Mouse (Mus musculus) splenic B cell, adult 2 months (primary cell): Measurements from ENCODE around the gene Caly.

Experiments used
- DNase-seq: peaks from one replicate; pipeline ENCODE4 v3.0.0-alpha.2; 2011; ENCODE audit warnings: low read depth, low spot score
- H3K27me3 ChIP-seq: 2 replicates; pipeline ENCODE4 v1.6.1; 2012; ENCODE audit warnings: mild to moderate bottlenecking, low read length, moderate library complexity, mixed read lengths; ENCODE audit not compliant: control insufficient read depth, poor library complexity, insufficient read depth, severe bottlenecking
- H3K36me3 ChIP-seq: 2 replicates; pipeline ENCODE4 v1.6.1; 2012; ENCODE audit warnings: mild to moderate bottlenecking, low read length, moderate library complexity, mixed read lengths; ENCODE audit not compliant: control insufficient read depth, poor library complexity, insufficient read depth, severe bottlenecking

The Caly gene

DNA sequence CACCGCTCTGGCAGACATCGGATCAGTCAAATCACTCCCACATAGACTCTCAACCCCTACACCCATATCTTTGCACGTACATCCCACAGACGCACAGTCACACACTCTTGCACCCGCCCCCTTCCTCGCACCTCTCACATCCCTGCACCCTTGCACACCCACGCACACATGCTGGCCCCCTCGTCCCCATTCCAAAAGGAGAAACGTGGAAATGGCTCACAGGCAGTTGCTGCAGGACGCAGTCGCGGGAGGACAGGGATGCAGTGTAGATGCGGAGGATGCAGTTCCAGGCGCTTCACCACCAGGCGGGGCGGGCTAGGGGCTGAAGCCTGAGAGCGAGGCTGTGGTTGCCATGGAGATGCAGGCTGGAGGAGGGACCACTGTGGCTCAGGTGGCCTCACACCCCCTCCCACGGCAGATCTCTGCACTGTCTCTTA, at the start of gene Caly:
Gene Caly (minus strand): TSS at position 307 of the 437 bp plus-strand sequence.
- no peaks in the 10 kb centered on the region for H3K36me3 ChIP-seq
- H3K27me3 ChIP-seq: no peaks in the 10 kb centered on the region
- peak; percentile 20 for DNase-seq

DNA sequence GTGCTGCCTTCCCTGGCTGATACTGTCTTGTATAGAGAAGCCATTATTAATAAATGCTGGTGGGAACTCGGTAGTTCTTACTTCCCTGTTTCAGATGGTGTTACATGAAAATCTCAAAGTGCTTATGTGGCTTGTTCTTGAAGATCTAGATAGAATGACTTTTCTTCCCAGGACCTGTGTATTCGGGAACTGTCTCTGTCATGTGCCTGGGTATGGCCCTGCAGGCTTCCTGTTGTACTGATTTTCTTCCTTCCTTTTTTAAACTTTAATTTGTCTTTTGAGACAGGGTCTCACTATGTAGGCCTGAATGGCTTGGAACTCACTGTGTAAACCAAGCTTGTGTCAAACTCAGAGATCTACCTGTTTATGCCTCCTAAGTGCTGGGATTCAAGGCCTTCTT, 45.6 kb upstream of the Caly start:
- Histone ChIP-seq H3K36me3 (no peaks in the 10 kb centered on the region), H3K27me3 (no peaks in the 10 kb centered on the region)
- DNase-seq: no peak

DNA sequence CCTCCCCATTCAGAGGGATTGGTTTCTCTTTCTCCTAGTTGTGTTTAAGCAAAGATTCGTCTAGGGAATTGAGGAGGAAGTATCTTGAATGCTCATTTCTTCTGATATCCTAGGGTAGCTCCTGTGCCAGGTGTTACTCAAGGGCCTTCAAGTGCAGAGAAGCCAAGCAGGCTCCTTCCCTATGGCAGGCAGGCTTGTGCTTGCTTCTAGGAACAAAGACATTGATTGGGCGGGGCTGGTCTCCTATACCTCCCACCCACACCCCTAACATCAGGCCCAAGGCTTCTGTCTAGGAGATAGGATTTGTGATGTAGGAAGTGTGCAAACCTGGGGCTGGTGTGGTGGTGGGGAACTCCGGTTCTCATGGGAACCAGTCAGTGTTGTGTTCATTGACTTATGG, 44.6 kb upstream of the Caly start:
- no peaks in the 10 kb centered on the region for H3K27me3 ChIP-seq
- no peak for DNase-seq
- H3K36me3 ChIP-seq: no peaks in the 10 kb centered on the region

DNA sequence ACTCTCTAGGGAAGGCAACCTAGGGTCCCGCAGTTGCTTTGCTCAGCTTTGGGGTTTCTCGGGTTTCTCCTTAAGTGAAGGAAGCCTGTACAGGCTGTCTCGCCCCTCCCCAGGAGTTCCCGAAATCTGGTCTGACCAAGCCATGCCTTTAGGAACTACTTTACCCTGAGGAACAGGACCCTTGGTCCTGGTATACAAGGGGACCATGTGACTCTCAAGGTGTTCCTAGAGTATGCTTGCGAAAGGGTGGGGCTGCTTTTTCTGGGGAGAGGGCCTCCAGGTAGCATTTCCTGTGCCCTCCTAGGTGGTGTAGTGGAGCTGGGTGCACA, 43.6 kb upstream of the Caly start:
- Histone ChIP-seq H3K36me3 (no peaks in the 10 kb centered on the region), H3K27me3 (no peaks in the 10 kb centered on the region)
- peak; percentile 6 for DNase-seq

DNA sequence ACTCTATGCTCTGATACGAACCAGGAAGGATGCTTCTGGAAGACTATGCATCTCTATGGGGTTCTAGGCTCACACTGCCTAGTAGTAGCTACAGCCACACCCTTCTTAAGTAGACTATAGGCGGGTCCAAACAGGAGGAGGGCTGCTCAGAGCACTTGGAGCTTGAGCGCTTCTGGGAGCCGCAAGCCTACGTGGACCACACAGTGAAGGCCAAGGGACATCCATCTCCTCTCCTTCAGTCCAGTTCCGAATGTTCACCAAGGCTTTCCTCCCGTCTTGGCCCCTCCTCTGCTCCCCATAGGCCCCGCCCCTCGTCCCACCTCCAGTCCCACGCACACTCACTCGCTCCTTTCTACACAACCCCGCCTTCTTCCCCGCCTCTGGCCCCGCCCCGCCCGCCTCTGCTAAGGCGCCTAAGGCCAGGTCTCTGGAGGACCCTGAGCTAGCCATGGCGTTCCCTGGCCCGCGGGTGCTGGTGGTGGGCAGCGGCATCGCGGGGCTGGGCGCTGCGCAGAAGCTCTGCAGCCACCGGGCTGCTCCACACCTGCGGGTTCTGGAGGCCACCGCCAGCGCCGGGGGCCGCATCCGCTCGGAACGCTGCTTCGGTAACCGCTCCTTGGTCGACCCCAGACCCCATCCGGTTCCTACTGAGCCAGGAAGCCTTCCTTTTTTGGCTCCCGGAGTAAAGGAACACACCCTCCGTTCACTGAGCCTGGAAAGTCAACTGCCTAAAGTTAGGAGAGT, 43.1 kb upstream of the Caly start:
- peak; percentile 92 for DNase-seq
- Histone ChIP-seq H3K27me3 (no peaks in the 10 kb centered on the region), H3K36me3 (no peaks in the 10 kb centered on the region)

DNA sequence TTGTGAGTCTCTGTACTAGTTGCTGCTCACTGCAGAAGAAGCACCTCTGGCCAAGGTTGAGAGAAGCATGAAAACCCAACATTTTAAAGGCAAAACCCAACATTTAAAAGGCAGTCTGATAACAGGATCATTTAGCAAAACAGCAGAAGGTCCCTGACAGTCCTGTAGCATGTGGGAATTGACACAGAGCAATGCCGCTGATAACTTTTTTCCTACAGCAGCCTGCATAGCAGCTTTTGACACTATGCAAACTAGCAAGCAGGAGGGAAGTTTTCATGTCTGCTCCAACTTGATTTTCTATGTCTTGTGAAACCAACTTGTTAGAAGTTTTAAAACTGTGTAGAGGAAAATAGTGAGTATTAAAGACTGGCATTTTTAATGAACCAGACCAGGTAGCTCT, 42.0 kb upstream of the Caly start:
- Histone ChIP-seq H3K36me3 (no peaks in the 10 kb centered on the region), H3K27me3 (no peaks in the 10 kb centered on the region)
- DNase-seq: no peak

DNA sequence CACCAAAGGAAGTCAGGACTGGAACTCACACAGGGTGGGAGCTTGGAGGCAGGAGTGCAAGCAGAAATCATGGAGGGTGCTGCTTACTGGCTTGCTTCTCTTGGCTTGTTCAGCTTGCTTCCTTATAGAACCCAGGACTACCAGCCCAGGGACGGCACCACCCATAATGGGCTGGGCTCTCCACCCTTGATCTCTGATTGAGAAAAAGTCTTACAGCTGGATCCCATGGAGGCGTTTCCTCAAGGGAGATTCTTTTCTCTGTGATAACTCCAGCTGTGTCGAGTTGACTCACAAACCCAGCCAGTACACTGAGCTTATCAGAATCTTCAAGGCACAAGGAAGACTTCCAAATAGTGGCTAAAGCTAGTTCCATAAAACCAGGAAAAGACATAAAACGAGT, 40.4 kb upstream of the Caly start:
- Histone ChIP-seq H3K36me3 (no peaks in the 10 kb centered on the region), H3K27me3 (no peaks in the 10 kb centered on the region)
- DNase-seq: no peak

DNA sequence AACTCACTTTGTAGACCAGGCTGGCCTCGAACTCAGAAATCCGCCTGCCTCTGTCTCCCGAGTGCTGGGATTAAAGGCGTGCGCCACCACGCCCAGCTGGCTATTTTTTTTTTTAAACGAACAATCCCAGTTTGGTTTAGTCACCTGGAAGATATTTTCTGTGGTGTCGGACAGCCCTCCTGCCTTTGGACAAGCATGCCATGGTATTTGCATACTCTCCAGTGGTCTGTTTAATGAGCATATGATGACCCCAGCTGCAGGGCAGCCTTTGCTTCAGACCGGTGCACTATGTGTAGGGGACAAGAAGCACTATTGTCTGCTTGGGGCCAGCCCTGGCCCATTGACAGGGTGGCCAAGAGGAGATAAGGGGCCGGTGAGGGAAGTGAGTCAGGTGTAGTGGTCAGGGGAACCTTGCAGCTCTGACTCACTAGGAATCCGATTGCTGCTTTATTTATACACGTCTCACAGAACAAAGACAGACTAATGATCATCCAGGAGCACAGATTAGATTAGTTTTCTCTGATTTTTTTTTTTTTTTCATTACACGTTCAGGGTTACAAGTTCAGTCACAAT, 39.1 kb upstream of the Caly start:
- no peak for DNase-seq
- H3K36me3 ChIP-seq: no peaks in the 10 kb centered on the region
- no peaks in the 10 kb centered on the region for H3K27me3 ChIP-seq

DNA sequence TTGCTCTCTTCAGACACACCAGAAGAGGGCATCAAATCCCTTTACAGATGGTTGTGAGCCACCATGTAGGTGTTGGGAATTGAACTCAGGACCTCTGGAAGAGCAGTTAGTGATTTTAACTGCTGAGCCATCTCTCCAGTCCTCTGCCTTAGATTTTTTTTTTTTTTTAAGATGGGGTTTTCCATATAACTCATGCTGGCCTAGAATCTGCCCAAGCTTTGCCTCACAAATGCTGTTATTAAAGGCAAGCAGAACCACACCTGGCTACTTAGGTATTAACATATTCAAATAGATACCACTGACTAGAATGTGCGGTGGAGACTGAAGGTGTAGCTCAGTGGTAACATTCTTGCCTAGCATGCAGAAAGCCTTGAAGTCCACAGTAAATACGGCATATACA, 38.1 kb upstream of the Caly start:
- Histone ChIP-seq H3K36me3 (no peaks in the 10 kb centered on the region), H3K27me3 (no peaks in the 10 kb centered on the region)
- DNase-seq: no peak

DNA sequence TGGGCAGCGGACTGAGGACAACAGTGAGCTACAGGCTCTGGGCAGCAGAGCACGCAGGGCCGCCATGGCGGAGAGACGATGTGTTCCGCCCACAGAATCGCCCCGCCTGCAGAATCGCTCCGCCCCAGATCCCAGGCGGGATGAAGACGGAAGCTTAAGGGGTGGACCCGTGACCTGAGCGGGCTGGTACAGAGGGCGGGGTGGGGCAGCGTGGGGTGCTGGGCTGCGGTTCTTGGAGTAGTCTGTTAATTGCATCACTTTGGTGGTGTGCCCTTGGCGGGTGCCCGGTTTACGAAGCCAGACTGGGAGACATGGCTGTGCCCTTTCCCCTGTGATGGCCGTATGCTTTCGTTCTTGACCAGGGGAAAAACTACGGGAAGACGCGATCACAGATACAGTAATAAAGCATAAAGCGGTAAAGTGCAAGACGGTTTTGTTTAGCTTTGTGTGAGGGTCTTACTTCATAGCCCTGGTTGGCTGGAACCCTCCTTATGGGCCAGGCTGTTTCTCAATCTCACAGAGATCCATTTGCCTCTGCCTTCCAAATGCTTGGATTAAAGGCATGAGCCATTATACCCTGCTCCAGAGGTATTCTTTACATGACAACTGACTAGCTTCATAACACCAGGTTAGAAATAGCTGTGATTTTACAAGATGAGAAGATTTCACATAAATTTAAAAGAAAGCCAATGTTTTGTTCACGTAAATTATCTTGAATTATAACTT, 34.1 kb upstream of the Caly start, which contains the start of gene Echs1:
Gene Echs1 (minus strand): TSS at position 148 of the 726 bp plus-strand sequence.
- Histone ChIP-seq H3K36me3 (no peaks in the 10 kb centered on the region), H3K27me3 (no peaks in the 10 kb centered on the region)
- DNase-seq: peak; percentile 90

DNA sequence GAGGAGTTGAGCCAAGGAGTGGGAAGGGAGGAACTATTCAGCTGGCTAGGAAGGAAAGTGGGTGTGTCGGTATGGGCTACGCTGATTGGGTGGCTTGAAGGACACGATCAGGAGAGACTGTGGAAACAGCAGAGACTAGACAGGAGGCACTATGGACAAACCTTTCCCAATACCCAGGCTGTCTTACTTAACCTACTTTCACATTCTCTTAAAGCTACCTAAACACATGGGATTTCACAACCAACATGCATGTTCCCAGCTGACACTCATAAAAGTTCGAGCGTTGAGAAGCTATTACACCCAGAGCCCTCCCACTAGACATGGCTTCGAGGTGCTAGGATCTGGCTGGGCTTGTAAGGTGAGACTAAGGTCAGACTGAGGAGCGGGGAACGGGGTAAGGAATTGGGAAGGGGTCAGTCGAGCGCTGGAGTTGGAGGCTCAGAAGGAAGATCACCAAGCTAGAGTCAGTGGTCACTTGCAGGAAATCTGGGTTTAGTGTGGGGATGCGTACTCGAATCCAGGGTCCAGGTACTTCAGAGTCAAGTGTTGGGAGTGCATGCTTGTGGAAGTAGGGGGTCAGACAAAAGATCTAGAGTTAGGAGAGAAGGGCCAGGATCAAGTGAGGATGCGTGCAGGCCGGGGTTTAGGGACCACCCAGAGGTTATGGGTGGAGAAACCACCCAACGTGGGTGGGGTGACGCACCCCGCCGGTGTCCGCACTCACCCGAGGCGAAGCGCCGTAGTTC, 33.4 kb upstream of the Caly start, which contains the start of gene Paox:
Gene Paox (plus strand): TSS at position 217 of the 746 bp plus-strand sequence.
- DNase-seq: peak; percentile 8
- Histone ChIP-seq H3K27me3 (no peaks in the 10 kb centered on the region), H3K36me3 (no peaks in the 10 kb centered on the region)

DNA sequence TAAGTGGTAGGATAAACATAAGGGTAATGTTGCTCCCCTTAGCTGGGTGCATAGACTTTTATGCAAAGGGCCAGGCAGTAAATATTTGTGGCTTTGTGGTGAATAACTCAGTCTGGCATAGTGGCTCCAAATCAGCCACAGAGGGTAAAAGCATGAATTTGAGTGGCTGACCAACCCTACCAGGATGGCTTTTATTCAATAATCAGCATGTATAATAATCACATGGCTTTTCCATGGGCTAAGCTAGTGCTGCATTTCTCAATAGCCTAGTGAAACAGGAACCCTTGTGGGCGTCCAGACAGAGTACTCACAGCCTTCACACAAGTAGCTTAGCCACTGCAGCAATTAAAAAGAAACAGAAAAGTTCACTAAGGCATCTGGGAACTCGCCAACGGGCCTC, 29.6 kb upstream of the Caly start:
- DNase-seq: no peak
- Histone ChIP-seq H3K27me3 (no peaks in the 10 kb centered on the region), H3K36me3 (0 out of 2 replicates have a peak, but pooled peaks cover 4% of the 10 kb centered on the region)

DNA sequence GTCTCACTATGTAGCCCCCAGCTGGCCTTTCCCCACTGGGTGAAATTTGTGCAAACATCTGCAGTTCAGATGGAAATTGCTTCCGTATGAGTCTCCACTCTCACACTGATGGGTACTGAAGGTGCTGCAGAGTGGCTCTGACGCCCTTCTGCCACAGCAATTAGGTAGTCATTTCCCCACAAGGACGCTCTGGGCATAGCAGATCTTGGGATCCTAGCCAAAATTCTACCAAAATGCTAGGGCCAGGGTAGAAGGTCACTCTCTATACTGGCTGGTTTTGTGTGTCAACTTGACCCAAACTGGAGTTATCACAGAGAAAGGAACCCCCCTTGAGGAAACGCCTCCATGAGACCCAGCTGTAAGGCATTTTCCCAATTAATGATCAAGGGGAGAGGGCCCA, 21.7 kb upstream of the Caly start:
- DNase-seq: no peak
- H3K36me3 ChIP-seq: peaks cover 5% of the 10 kb centered on the region; the same call in 1 of the 2 replicates
- no peaks in the 10 kb centered on the region for H3K27me3 ChIP-seq

DNA sequence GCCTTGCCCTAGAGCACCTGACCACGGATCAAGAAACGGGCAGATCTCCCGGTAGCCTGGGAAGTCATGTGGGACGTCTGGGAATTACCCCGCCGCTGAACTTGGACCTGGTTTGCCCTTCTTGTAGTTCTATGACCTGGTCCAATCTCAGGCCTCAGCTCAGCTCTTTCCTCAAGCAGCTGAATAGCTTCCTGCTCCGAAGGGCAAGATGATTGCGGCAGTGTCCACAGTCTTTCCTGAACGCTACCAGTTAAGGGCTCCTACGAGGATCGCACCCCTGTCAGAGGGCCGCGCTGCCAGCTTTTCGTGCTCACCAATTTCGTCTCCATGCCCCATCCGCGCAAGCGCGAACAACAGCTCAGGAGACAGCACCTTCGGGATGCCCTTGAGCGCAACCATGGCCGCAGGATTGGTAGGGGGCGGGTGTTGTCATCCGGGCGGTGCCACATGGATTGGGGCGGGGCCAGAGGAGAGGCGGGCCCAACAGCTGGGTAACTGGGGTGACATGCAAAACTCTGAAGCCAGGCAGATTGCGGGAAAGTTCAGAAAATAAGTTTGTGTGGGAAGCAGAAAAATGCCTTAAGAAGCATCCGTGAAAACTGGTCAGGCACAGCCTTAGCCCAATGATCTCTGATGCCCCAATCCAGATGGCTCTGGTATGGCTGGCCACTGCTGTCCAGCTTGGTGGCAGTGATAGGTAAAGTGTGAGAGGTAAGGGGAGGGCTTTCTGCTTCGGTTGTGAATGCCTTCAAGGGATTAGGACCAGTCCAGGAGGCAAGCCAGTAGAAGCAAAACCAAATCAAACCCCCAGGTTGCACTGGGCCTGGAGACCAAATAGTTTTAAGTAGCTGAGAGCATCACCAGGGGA, 19.9 kb upstream of the Caly start, which contains the start of gene Fuom:
Gene Fuom (minus strand): TSS at position 449 of the 868 bp plus-strand sequence.
- peaks cover 3% of the 10 kb centered on the region; the same call in 1 of the 2 replicates for H3K36me3 ChIP-seq
- peak; percentile 57 for DNase-seq
- no peaks in the 10 kb centered on the region for H3K27me3 ChIP-seq
